Mouse (Mus musculus) limb, embryonic 13.5 days (tissue): ENCODE data around the gene Olfr1336. TPM values are rescaled to one million over a fixed set of nuclear protein-coding genes. Genes with fewer than 3 reads are reported as not detected.
"Not testable (repeated sequence)": the region's sequence is repeated elsewhere in the genome, so short reads cannot be mapped to it uniquely, and the experiment has no call there.

Experiments
- ATAC-seq: fragments of 200-750 bp; cut with Nextera tagmentation; 2 replicates; pipeline ENCODE4 v1.8.0; 2017; ENCODE audit warnings: low read depth, moderate number of reproducible peaks, moderate TSS enrichment; ENCODE audit not compliant: low FRiP score
- H3K27ac ChIP-seq: fragments of 300-500 bp; sonication (generic); 2 replicates; pipeline ENCODE4 v1.5.1; 2015; ENCODE audit warnings: inconsistent platforms, mild to moderate bottlenecking, moderate library complexity
- H3K27me3 ChIP-seq: fragments of 300-500 bp; sonication (generic); 2 replicates; pipeline ENCODE4 v1.6.1; 2015; ENCODE audit warnings: mild to moderate bottlenecking, inconsistent platforms
- H3K36me3 ChIP-seq: fragments of 300-500 bp; sonication (generic); 2 replicates; pipeline ENCODE4 v1.6.1; 2015; ENCODE audit warnings: inconsistent platforms, mild to moderate bottlenecking, moderate library complexity
- H3K4me1 ChIP-seq: fragments of 300-500 bp; sonication (generic); 2 replicates; pipeline ENCODE4 v1.6.1; 2015; ENCODE audit warnings: inconsistent platforms
- H3K4me2 ChIP-seq: fragments of 300-500 bp; sonication (generic); replicated peaks from 2 replicates; pipeline ENCODE4 v1.6.1; 2015; ENCODE audit warnings: inconsistent platforms, mild to moderate bottlenecking, moderate library complexity
- H3K4me3 ChIP-seq: fragments of 300-500 bp; sonication (generic); 2 replicates; pipeline ENCODE4 v1.5.1; 2015; ENCODE audit warnings: moderate library complexity, mild to moderate bottlenecking, inconsistent platforms
- H3K9ac ChIP-seq: fragments of 300-500 bp; sonication (generic); 2 replicates; pipeline ENCODE4 v1.6.1; 2015; ENCODE audit warnings: mild to moderate bottlenecking, inconsistent platforms
- H3K9me3 ChIP-seq: fragments of 300-500 bp; sonication (generic); 2 replicates; pipeline ENCODE4 v1.6.1; 2016; ENCODE audit warnings: inconsistent platforms
- WGBS: fragments of 180-500 bp; shearing (Covaris S2); methylation state at CpG from one replicate; pipeline ENCODE4 v1.1.7; 2015; 5-methylcytosine and 5-hydroxymethylcytosine counted together
- polyA plus RNA-seq: library from polyadenylated mRNA; unstranded; fragments of >200 nt; fragmentation: Nextera tagmentation; extraction: Ambion mirVana; gene quantifications from 2 replicates; pipeline ENCODE4 v1.2.1, GENCODE M21; 2015

The Olfr1336 gene
- polyA plus RNA-seq, 1 experiment from 2014 or later, result not detected

GRCm38 (mm10) chr7:6477633-6478032 is 21.7 kb downstream of the Olfr1336 start:
- not testable (repeated sequence) for H3K9ac ChIP-seq, H3K36me3 ChIP-seq, H3K4me3 ChIP-seq, H3K27ac ChIP-seq, H3K4me1 ChIP-seq, ATAC-seq, H3K4me2 ChIP-seq, H3K27me3 ChIP-seq
- WGBS, result 65% methylated on average over 2 of the region's 2 CpGs
- H3K9me3 ChIP-seq, result peaks cover 16% of the 10 kb centered on the region; the same call in 1 of the 2 replicates

- H3K4me3 ChIP-seq, result no peak within 1 kb of the TSS
- no peak within 1 kb of the TSS for H3K4me2 ChIP-seq
- no peak for ATAC-seq
- peaks cover 8% of the 10 kb centered on the region for H3K9me3 ChIP-seq
- no peak within 1 kb of the TSS for H3K9ac ChIP-seq
- H3K27me3 ChIP-seq, result no peaks in the 10 kb centered on the region
- no peaks in the 10 kb centered on the region for H3K36me3 ChIP-seq
- H3K27ac ChIP-seq, result no peak within 1 kb of the TSS
- WGBS, result 19% methylated on average over 2 of the region's 2 CpGs
- no peaks in the 10 kb centered on the region for H3K4me1 ChIP-seq
These were observed 30.9 kb downstream of the Olfr1336 start, which contains the start of gene Olfr5 for GRCm38 (mm10) chr7:6486841-6487240. TSS of gene Olfr5 (minus strand) at chr7:6486941.

GRCm38 (mm10) chr7:6499655-6500054 is 43.7 kb downstream of the Olfr1336 start, which contains the start of gene Olfr1347:
TSS of gene Olfr1347 (minus strand) at chr7:6499755.
- Histone ChIP-seq H3K27me3 (no peaks in the 10 kb centered on the region), H3K27ac (no peak within 1 kb of the TSS), H3K36me3 (no peaks in the 10 kb centered on the region), H3K4me3 (no peak within 1 kb of the TSS), H3K9me3 (peaks cover 9% of the 10 kb centered on the region; the same call in 1 of the 2 replicates), H3K4me2 (no peak within 1 kb of the TSS), H3K9ac (no peak within 1 kb of the TSS), H3K4me1 (no peaks in the 10 kb centered on the region)
- 65% methylated on average over 1 of the region's 1 CpGs for WGBS
- ATAC-seq, result no peak

- Histone ChIP-seq H3K9ac (no peak within 1 kb of the TSS), H3K4me1 (no peaks in the 10 kb centered on the region), H3K27me3 (no peaks in the 10 kb centered on the region), H3K36me3 (no peaks in the 10 kb centered on the region), H3K27ac (no peak within 1 kb of the TSS), H3K4me3 (no peak within 1 kb of the TSS), H3K4me2 (no peak within 1 kb of the TSS), H3K9me3 (peaks cover 8% of the 10 kb centered on the region; the same call in 1 of the 2 replicates)
- WGBS, result 96% methylated on average over 1 of the region's 1 CpGs
- no peak for ATAC-seq
These were observed 52.7 kb downstream of the Olfr1336 start, which contains the start of gene Olfr1348 for GRCm38 (mm10) chr7:6508648-6509047. TSS of gene Olfr1348 (minus strand) at chr7:6508748.

Other genes with a start within 250 kb of the Olfr1336 start
- not detected in 2 replicates for gene Zscan5b, start 233.9 kb upstream of the Olfr1336 start, polyA plus RNA-seq
- gene Epp13, start 203.5 kb upstream of the Olfr1336 start, polyA plus RNA-seq, result not detected in 2 replicates
- gene Zfp667, start 169.6 kb upstream of the Olfr1336 start, polyA plus RNA-seq, result 10.0 and 11.9 TPM in 2 replicates
- gene Zfp583, start 124.9 kb upstream of the Olfr1336 start, polyA plus RNA-seq, result 9.3 and 9.6 TPM in 2 replicates
- gene Gm3854, start 112.4 kb upstream of the Olfr1336 start, polyA plus RNA-seq, result 3.2 and 3.3 TPM in 2 replicates
- gene Zfp78, start 92.9 kb upstream of the Olfr1336 start, polyA plus RNA-seq, result 2.7 and 3.7 TPM in 2 replicates
- 11.8 and 12.5 TPM in 2 replicates for gene Zfp28, start 72.9 kb upstream of the Olfr1336 start, polyA plus RNA-seq
- gene Smim17, start 57.5 kb upstream of the Olfr1336 start, polyA plus RNA-seq, result 0.41 TPM in 1 of 2 replicates, not detected in the other
- not detected in 2 replicates for gene Gm20715, start 45.9 kb upstream of the Olfr1336 start, polyA plus RNA-seq
- gene Olfr1344, start 17.5 kb upstream of the Olfr1336 start, polyA plus RNA-seq, result not detected in 2 replicates
- gene Olfr1346, start 10.9 kb downstream of the Olfr1336 start, polyA plus RNA-seq, result not detected in 2 replicates
- gene Olfr5, start 30.8 kb downstream of the Olfr1336 start, polyA plus RNA-seq, result not detected in 2 replicates
- not detected in 2 replicates for gene Olfr1347, start 43.6 kb downstream of the Olfr1336 start, polyA plus RNA-seq
- gene Olfr1348, start 52.6 kb downstream of the Olfr1336 start, polyA plus RNA-seq, result not detected in 2 replicates
- gene Olfr1349, start 66.8 kb downstream of the Olfr1336 start, polyA plus RNA-seq, result not detected in 2 replicates
- gene Olfr1350, start 108.7 kb downstream of the Olfr1336 start, polyA plus RNA-seq, result not detected in 2 replicates
- 4.8 and 6.4 TPM in 2 replicates for gene Zim1, start 240.3 kb downstream of the Olfr1336 start, polyA plus RNA-seq